Mouse (Mus musculus): ENCODE data around the gene Gm16223. TPM values are rescaled to one million over a fixed set of nuclear protein-coding genes. Genes with fewer than 3 reads are reported as not detected.

Gene Gm16223
- total RNA-seq, 2 experiments from 2014 or later, result not detected

DNA sequence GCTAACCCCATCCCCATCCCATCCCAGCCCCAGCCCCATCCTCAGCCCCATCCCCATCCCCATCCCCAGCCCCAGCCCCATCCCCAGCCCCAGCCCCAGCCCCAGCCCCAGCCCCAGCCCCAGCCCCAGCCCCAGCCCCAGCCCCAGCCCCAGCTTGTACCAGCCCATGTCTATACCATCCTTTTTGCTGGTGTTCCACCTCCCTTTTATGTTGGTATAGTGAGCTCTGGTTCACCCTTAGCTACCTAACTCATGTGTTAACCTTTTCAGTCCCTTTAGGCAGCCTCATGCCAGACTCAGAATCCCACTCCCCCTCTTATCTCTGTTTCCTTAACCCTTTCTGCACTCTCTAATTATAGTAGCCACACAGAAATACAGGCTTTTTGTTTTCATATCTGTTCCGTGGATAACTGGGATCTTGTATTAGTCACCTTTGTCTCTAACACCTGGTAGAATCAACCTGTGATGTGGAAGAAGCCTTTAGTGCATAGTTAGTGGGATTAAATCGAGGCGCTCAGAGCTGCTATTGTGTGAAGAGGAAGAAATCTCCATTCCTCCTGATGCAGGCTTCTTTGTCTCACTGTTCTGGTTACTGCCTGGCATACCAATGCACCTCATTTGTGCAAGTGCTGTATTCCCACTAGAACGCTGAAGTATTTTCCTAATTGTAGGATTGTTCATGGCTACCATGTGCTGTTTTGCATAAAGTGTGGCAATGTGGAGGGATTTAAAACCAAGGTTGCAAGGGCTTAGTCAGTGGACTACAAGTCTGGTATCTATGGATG lies 144.0 kb downstream of the Gm16223 start:
- DNase-seq (ENCODE audit: extremely low spot score in 1 of 2, low spot score in 1 of 2), result no peak

DNA sequence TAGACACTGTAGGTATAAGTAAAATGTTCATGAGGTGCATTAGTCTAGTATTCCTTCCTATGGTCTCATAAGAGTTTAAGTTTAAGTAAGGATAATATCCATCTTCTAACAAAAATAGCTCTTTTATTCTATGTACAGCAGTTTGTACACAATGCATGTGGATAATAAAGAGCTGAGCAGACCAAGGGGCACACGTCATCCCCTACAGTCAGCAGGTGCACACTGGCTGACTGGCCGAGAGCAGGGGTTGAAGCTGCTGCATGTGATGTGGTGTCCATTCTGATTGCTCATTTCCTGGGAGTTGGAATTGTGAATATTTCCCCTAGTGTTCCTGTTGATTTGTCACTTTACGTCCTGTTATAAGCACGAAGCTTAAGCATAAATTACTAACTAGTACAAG lies 144.6 kb downstream of the Gm16223 start:
- DNase-seq (ENCODE audit: extremely low spot score in 1 of 2, low spot score in 1 of 2), result no peak

DNA sequence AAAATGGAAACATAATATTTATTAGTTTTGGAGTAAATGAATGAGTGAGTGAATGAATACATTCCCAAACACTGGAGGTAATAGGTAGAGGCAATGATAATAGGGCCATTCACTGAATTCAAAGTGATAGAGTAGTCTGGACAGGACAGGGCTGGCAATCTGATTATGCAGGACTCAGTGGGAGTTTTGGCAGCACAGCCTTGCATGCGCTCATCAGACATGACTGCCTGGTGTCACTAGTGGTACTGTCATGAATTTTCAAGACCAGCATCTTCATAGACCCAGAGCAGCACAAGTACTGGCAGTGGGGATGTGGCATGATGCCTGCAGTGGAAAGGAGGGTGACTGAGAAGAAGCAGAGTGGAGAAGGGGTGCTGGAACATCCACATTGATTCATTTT lies 157.1 kb downstream of the Gm16223 start:
- no peak for DNase-seq (ENCODE audit: extremely low spot score in 1 of 2, low spot score in 1 of 2)

DNA sequence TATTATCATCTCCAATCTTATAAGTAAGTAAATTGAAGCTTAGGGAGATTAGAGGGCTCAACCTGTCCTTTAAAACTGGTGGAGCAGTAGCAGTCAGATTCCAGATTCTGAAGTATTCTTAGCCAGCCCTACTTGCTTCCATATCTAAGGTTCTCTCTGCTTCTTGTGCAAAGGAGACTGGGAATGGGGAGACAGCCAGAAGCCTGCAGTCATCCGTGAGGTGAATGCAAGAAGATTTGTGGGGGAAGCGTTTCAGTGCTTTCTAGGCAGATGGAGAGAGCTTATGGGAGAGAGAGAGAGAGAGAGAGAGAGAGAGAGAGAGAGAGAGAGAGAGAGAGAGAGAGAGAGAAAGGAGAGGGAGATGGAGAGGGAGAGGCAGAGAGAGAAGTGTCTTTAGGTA lies 160.9 kb downstream of the Gm16223 start:
- no peak for DNase-seq (ENCODE audit: extremely low spot score in 1 of 2, low spot score in 1 of 2)

DNA sequence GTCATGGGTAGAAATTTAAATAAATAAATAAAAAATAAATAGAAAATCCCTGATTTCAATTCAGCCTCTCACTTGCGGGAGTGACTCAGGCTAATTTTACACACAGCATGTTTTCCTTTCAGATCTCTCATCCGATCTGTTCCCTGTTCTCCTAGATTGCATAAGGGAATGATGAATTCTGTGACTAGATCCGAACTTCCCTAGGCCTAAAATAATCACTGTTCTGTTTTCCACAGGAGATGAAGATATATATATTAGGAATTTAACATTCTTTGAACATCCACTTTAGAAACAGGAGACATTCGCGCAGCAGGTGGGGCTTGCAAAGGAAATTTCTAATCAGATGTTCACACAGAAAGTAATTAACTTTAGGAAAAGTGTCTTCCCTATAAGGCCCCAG lies 171.5 kb downstream of the Gm16223 start:
- DNase-seq (ENCODE audit: extremely low spot score in 1 of 2, low spot score in 1 of 2), result no peak

DNA sequence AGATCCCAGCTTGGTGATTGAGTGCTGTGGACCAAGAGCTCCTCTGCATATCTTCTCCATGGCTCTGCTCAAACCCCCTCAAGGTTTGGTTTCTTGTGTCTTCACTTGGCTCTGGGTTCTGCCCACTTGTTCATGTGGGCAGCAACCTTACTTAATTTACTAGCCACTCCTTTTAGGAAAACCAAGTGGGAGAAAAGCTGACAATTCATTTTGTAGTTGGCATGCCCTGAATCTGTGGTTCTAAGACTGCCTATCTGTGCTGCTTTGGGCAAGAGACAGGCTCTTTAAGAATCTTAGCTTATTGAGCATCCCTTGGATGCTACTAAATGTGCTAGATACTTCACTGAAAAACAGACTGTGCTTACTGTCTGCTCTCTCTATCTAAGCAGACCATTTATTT lies 172.0 kb downstream of the Gm16223 start:
- no peak for DNase-seq (ENCODE audit: extremely low spot score in 1 of 2, low spot score in 1 of 2)

DNA sequence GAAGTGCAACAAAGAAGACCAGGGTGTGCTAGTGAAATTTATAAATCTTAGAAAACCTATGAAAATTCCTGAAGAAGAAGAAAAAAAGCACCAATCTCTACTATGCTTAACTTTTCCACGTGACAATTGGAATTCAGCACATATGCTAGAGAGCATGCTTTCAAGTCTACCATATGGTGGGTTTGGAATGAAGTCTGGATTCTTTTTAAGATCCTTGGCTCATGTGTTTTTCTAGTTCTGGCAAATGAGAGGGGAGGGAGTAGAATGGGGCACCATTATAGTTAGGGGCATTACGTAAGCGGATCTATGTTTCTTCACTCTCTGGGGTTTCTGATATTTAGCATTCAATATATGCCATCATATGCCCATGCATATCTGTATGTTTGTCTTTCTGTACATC lies 182.6 kb downstream of the Gm16223 start:
- no peak for DNase-seq (ENCODE audit: extremely low spot score in 1 of 2, low spot score in 1 of 2)

Other genes with a start within 250 kb of the Gm16223 start
- gene Bod1l, start 223.6 kb upstream of the Gm16223 start, total RNA-seq (2021), result 10 to 100 TPM; 34.5 to 39.2 TPM